ENCODE assay signal across 1 mouse cellular context in the genomic region with DNA sequence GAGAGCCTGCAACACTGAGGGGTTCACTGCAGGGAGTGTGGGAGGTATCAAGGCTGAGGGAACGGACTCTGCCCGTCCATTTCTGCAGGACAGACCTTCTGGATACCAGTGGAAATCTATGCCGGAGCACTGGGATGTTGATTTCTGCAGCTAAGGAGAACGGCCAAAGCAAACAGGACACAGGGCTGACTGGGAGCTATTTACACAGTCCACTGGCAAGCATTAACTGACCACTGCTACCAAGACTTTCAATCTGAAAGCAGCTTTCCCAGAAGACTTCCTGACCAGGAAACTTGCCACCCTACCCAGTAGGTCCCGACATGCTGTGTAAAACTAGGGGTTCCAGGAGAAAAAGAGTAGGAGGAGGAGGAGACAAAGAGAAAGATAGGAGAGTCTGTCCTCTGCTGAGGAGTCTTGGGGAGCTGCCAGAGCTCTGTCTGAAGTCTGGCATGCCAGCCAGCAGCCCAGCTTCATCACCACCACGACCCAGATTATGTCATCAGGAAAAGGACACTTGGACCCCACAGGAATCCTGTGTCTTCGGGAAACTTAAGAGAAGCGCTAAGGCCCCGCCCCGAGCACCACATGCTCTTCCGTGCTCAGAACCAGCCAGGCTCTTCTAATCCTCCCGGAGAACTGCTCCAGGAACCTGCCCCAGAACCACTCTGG.
TF ChIP-seq lines count a peak whose summit lies in the region.

No protein-coding gene starts in this region.

TF ChIP-seq in myocyte, 11 proteins besides CTCF, POLR2A, EP300 and RAD21:
- TF ChIP-seq TCF12 (IDR thresholded peaks at IDR 0.05; ENCODE audit: insufficient read depth, poor library complexity, severe bottlenecking) (no peak), USF1 (IDR thresholded peaks at IDR 0.05; ENCODE audit: low read depth) (no peak), SRF (IDR thresholded peaks at IDR 0.05; ENCODE audit: control insufficient read depth, insufficient read length, low read depth) (no peak), POLR2AphosphoS2 (IDR thresholded peaks at IDR 0.05; ENCODE audit: insufficient read length, low read depth) (no peak), MAX (IDR thresholded peaks at IDR 0.05; ENCODE audit: low read depth) (no peak), REST (IDR thresholded peaks at IDR 0.05; ENCODE audit: insufficient read depth, insufficient read length) (no peak), E2F4 (IDR thresholded peaks at IDR 0.05; ENCODE audit: insufficient read depth) (no peak), MYOD1 (IDR thresholded peaks at IDR 0.05; ENCODE audit: control insufficient read depth in 1 of 3, insufficient read length in 2 of 3, low read depth in 2 of 3) (no peak), MYOG (IDR thresholded peaks at IDR 0.05; ENCODE audit: control insufficient read depth in 1 of 3, insufficient read depth in 1 of 3, insufficient read length in 2 of 3, low read depth in 2 of 3) (no peak)
